Mouse (Mus musculus): ENCODE data around the gene Scml4. TPM values are rescaled to one million over a fixed set of nuclear protein-coding genes. Genes with fewer than 3 reads are reported as not detected.

The Scml4 gene
- total and polyA plus RNA-seq, 3 experiments: 0.84 to 1.3 (median 1.3) TPM

DNA sequence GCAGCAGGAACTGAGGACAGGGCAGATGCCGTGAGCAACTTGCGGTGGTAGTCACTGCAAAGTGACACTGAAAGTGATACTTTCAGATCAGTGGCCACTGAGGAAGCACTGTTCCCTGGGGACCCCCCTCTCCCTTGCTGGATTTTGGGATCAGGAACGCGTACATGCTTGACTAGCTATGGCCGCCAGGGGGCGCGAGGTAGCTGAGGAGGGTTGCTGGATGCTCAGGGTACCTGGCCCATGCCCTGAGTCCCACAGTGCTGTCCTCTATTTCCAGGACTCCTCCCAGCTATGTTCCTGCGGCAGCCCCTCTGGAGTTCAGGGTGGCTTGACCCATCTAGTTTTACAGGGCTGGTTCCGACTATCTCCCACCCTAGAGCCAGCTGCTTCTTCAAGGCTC is 17.8 kb upstream of the Scml4 start:
- H3K27ac ChIP-seq: no peak overlapping the region
- peak; percentile 79 to 86 for DNase-seq
- H3K79me2 ChIP-seq (replicated peaks; ENCODE audit: control insufficient read depth, insufficient read depth, low read length): no peaks in the 10 kb centered on the region
- intact Hi-C loops (cut with DNase I): loop anchor here (1.0 to 10.0 kb wide), 3 partner anchors 100 to 332 kb away; partner anchors contain the start of genes 9030612E09Rik and Sobp
- TF ChIP-seq CTCF (IDR thresholded peaks at IDR 0.05): peak; percentile 95; the same call in 1 of the 2 replicates
- TF ChIP-seq POLR2A (IDR thresholded peaks at IDR 0.05; ENCODE audit: insufficient read depth, low read depth, low read length): no peak
- TF ChIP-seq EP300 (IDR thresholded peaks at IDR 0.05; ENCODE audit: insufficient read depth, low read depth, low read length): peak; percentile 52; the same call in 1 of the 2 replicates
- no peak overlapping the region for H3K4me3 ChIP-seq
- no peaks in the 10 kb centered on the region for H3K36me3 ChIP-seq (ENCODE audit: control insufficient read depth, insufficient read depth, low read length)
- WGBS: 20% methylated on average over 9 of the region's 9 CpGs
- H3K4me1 ChIP-seq (ENCODE audit: control insufficient read depth, insufficient read depth, low read length): peaks cover 9% of the 10 kb centered on the region
- no peaks in the 10 kb centered on the region for H3K27me3 ChIP-seq (ENCODE audit: control insufficient read depth, insufficient read depth, low read length)
- no peak overlapping the region for H3K9ac ChIP-seq (ENCODE audit: low read depth, low read length)

DNA sequence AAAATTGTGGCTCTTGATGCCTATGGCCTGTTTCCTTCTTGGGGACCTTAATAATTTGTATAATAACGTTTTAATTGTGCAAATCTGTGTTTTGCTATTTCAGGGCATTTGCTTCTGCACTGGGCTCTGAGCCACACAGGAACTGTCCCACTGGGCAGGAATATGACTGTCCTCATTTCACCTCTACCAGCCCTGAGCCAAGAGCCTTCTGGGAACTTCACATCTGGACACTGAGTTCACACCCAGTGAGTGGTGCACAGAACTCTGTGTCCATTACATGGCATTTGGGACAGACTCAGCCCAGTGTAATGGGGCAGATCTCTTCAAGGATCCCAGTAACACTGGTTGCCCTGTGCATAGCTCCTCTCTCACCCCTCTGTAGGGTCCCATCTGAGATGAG is 16.8 kb upstream of the Scml4 start:
- Histone ChIP-seq H3K79me2 (replicated peaks; ENCODE audit: control insufficient read depth, insufficient read depth, low read length) (no peaks in the 10 kb centered on the region), H3K4me1 (ENCODE audit: control insufficient read depth, insufficient read depth, low read length) (peaks cover 9% of the 10 kb centered on the region), H3K27me3 (ENCODE audit: control insufficient read depth, insufficient read depth, low read length) (no peaks in the 10 kb centered on the region), H3K27ac (peak overlapping the region; percentile 17), H3K4me3 (no peak overlapping the region), H3K36me3 (ENCODE audit: control insufficient read depth, insufficient read depth, low read length) (no peaks in the 10 kb centered on the region), H3K9ac (ENCODE audit: low read depth, low read length) (no peak overlapping the region)
- WGBS: 3% methylated on average over 1 of the region's 1 CpGs
- intact Hi-C loops (cut with DNase I): loop anchor here (5.0 to 10.0 kb wide), 2 partner anchors 144 to 331 kb away; partner anchors contain the start of genes 9030612E09Rik and Sobp
- DNase-seq: peak; percentile 55 to 67
- no peak for TF ChIP-seq CTCF (IDR thresholded peaks at IDR 0.05)
- peak; percentile 87 for TF ChIP-seq EP300 (IDR thresholded peaks at IDR 0.05; ENCODE audit: insufficient read depth, low read depth, low read length)

DNA sequence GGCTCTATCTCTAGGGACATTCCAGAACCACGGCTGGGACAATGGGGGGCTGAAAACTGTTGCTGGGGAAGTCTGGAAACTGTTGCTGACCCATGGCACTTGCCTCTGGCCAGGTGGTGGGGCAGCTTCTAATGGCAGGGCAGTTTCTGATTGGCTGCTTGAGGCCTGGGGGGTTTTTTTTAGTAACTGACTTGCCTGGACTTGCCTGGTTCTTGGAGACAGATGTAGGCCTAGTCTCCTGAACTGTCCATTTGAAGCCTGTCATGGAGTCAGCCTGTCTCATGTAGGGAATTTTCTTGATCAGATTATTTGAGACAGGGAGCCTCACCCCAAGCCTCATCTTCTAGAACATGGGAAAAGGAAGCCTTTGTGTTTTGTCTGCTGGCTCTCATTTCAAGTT is 14.7 kb upstream of the Scml4 start:
- no peaks in the 10 kb centered on the region for H3K79me2 ChIP-seq (replicated peaks; ENCODE audit: control insufficient read depth, insufficient read depth, low read length)
- H3K27me3 ChIP-seq (ENCODE audit: control insufficient read depth, insufficient read depth, low read length): no peaks in the 10 kb centered on the region
- no peak overlapping the region for H3K9ac ChIP-seq (ENCODE audit: low read depth, low read length)
- intact Hi-C loops (cut with DNase I): loop anchor here (10.0 kb wide), 1 partner anchor 329 kb away; the partner anchor contains the start of genes 9030612E09Rik and Sobp
- peaks cover 9% of the 10 kb centered on the region for H3K4me1 ChIP-seq (ENCODE audit: control insufficient read depth, insufficient read depth, low read length)
- TF ChIP-seq CTCF (IDR thresholded peaks at IDR 0.05): no peak
- TF ChIP-seq POLR2A (IDR thresholded peaks at IDR 0.05; ENCODE audit: insufficient read depth, low read depth, low read length): no peak
- TF ChIP-seq EP300 (IDR thresholded peaks at IDR 0.05; ENCODE audit: insufficient read depth, low read depth, low read length): no peak
- H3K4me3 ChIP-seq: no peak overlapping the region
- no peak for DNase-seq
- no peak overlapping the region for H3K27ac ChIP-seq
- no peaks in the 10 kb centered on the region for H3K36me3 ChIP-seq (ENCODE audit: control insufficient read depth, insufficient read depth, low read length)
- 27% methylated on average over 1 of the region's 1 CpGs for WGBS

DNA sequence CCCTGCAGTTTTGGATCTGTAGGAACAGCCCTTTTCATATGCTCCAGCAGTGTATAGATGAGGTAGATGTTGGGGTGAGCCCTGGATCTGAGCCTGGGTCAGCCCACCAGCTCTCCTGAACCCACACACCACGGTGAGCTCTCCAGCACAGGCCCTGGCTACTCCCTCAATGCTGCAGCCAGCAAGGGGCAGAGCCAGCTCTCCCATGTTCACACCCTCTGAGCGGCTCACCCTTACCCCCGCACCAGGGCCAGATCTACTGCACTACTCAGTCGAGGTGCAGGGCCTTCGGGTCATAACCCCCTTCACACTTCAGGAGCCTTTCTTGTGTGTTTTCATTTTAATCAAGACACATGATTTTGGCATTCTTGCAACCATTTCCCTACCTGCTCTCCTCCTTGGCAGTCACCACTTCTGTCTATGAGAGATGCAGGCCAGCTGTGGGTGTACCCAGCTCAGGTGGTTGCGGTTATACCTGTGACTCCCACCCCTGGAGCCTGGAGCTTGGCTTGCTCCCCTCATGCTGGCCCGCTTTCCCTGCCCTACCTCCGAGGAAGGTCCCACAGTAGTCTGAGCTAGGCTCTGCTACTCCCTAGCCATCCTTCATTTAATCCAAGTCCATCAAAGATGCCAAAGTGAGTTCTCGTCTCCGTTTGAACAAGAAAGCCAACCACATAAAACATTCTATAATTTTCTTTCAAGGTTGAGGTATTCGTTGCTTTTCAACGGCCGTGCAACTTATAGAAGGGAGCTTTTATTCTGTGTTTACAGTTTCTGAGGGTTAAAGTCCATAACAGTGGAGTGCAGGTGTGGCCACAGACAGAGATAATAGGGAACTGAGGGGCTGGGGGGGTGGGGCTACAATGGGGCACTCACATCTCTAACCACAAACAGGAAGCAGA is 11.7 kb upstream of the Scml4 start:
- intact Hi-C loops (cut with DNase I): loop anchor here (10.0 kb wide), 1 partner anchor 326 kb away; the partner anchor contains the start of genes 9030612E09Rik and Sobp
- Histone ChIP-seq H3K9ac (ENCODE audit: low read depth, low read length) (no peak overlapping the region), H3K36me3 (ENCODE audit: control insufficient read depth, insufficient read depth, low read length) (no peaks in the 10 kb centered on the region), H3K4me1 (ENCODE audit: control insufficient read depth, insufficient read depth, low read length) (peaks cover 4% of the 10 kb centered on the region), H3K27ac (no peak overlapping the region), H3K27me3 (ENCODE audit: control insufficient read depth, insufficient read depth, low read length) (no peaks in the 10 kb centered on the region), H3K4me3 (no peak overlapping the region), H3K79me2 (replicated peaks; ENCODE audit: control insufficient read depth, insufficient read depth, low read length) (no peaks in the 10 kb centered on the region)
- TF ChIP-seq EP300 (IDR thresholded peaks at IDR 0.05; ENCODE audit: insufficient read depth, low read depth, low read length): no peak
- no peak for TF ChIP-seq POLR2A (IDR thresholded peaks at IDR 0.05; ENCODE audit: insufficient read depth, low read depth, low read length)
- no peak for TF ChIP-seq CTCF (IDR thresholded peaks at IDR 0.05)
- DNase-seq: no peak
- WGBS: 89% methylated on average over 13 of the region's 13 CpGs

DNA sequence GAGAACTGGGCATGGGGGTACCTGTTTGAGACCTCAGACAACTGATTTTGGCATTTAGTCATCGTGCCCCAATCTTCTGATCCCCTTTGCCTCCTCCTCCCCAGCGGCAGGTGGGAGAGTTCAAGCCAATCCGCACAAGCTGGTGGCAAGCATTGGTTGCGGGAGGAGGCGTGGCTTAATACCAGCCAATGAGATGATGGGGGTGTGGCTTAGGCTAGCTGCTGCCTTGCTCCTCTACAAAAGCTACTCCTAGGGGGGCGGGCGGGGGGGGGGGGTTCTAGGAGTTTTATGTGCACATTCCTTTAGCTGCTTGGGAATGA is 11.1 kb upstream of the Scml4 start:
- DNase-seq: no peak
- no peak overlapping the region for H3K4me3 ChIP-seq
- TF ChIP-seq CTCF (IDR thresholded peaks at IDR 0.05) (no peak), POLR2A (IDR thresholded peaks at IDR 0.05; ENCODE audit: insufficient read depth, low read depth, low read length) (no peak), EP300 (IDR thresholded peaks at IDR 0.05; ENCODE audit: insufficient read depth, low read depth, low read length) (no peak)
- intact Hi-C loops (cut with DNase I): loop anchor here (10.0 kb wide), 1 partner anchor 326 kb away; the partner anchor contains the start of genes 9030612E09Rik and Sobp
- H3K4me1 ChIP-seq (ENCODE audit: control insufficient read depth, insufficient read depth, low read length): no peaks in the 10 kb centered on the region
- no peak overlapping the region for H3K9ac ChIP-seq (ENCODE audit: low read depth, low read length)
- H3K27ac ChIP-seq: no peak overlapping the region
- no peaks in the 10 kb centered on the region for H3K27me3 ChIP-seq (ENCODE audit: control insufficient read depth, insufficient read depth, low read length)
- no peaks in the 10 kb centered on the region for H3K36me3 ChIP-seq (ENCODE audit: control insufficient read depth, insufficient read depth, low read length)
- H3K79me2 ChIP-seq (replicated peaks; ENCODE audit: control insufficient read depth, insufficient read depth, low read length): no peaks in the 10 kb centered on the region
- WGBS: 92% methylated on average over 7 of the region's 7 CpGs

DNA sequence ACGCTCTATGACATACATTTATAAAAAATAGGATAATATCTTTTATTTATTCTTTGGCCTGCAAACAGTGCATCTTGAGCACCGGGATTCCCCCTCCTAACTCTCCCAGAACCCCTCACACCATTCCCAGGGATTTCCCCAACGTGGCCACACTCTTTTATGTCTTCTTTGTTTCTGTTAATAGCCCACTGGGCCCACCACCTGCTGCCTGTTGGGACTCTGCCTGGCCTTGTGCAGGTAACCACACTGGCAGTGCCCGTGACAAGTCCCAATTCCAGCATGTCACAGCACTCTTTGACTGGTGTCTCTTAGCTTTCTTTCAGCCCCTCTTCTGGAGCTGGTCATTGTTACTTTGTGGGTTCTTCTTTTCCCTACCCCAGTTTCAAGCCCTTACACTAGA is 5.3 kb upstream of the Scml4 start:
- intact Hi-C loops (cut with DNase I): no loop called here
- WGBS: 67% methylated on average over 4 of the region's 4 CpGs
- no peak for TF ChIP-seq POLR2A (IDR thresholded peaks at IDR 0.05; ENCODE audit: insufficient read depth, low read depth, low read length)
- TF ChIP-seq CTCF (IDR thresholded peaks at IDR 0.05): no peak
- no peak for TF ChIP-seq EP300 (IDR thresholded peaks at IDR 0.05; ENCODE audit: insufficient read depth, low read depth, low read length)

More for the DNA sequence above, 5.3 kb upstream of the Scml4 start:
- Histone ChIP-seq H3K4me3 (no peak overlapping the region), H3K27me3 (ENCODE audit: control insufficient read depth, insufficient read depth, low read length) (no peaks in the 10 kb centered on the region), H3K79me2 (replicated peaks; ENCODE audit: control insufficient read depth, insufficient read depth, low read length) (no peaks in the 10 kb centered on the region), H3K27ac (0 out of 2 replicates have a peak overlapping the region, but pooled peaks have one; percentile 26), H3K36me3 (ENCODE audit: control insufficient read depth, insufficient read depth, low read length) (no peaks in the 10 kb centered on the region), H3K4me1 (ENCODE audit: control insufficient read depth, insufficient read depth, low read length) (peaks cover 2% of the 10 kb centered on the region), H3K9ac (ENCODE audit: low read depth, low read length) (no peak overlapping the region)
- no peak for DNase-seq
